Mouse (Mus musculus) embryonic facial prominence, embryonic 15.5 days (tissue): ENCODE measurements around the gene Vac14. TPM values are rescaled to one million over a fixed set of nuclear protein-coding genes. Genes with fewer than 3 reads are reported as not detected.

Experiments
- ATAC-seq: fragments of 200-750 bp; cut with Nextera tagmentation; 2 replicates; pipeline ENCODE4 v1.8.0; 2017; ENCODE audit warnings: low read depth, moderate TSS enrichment; ENCODE audit not compliant: insufficient number of reproducible peaks, low FRiP score, low TSS enrichment
- H3K27ac ChIP-seq: fragments of 300-500 bp; sonication (generic); replicated peaks from 2 replicates; pipeline ENCODE4 v1.5.1; 2015; ENCODE audit warnings: mild to moderate bottlenecking, inconsistent platforms
- H3K27me3 ChIP-seq: fragments of 300-500 bp; sonication (generic); 2 replicates; pipeline ENCODE4 v1.6.1; 2015; ENCODE audit warnings: inconsistent platforms
- H3K36me3 ChIP-seq: fragments of 300-500 bp; sonication (generic); 2 replicates; pipeline ENCODE4 v1.6.1; 2015; ENCODE audit warnings: mild to moderate bottlenecking, inconsistent platforms
- H3K4me1 ChIP-seq: fragments of 300-500 bp; sonication (generic); 2 replicates; pipeline ENCODE4 v1.6.1; 2015; ENCODE audit warnings: inconsistent platforms
- H3K4me2 ChIP-seq: fragments of 300-500 bp; sonication (generic); replicated peaks from 2 replicates; pipeline ENCODE4 v1.6.1; 2015; ENCODE audit warnings: mild to moderate bottlenecking, inconsistent platforms
- H3K4me3 ChIP-seq: fragments of 300-500 bp; sonication (generic); replicated peaks from 2 replicates; pipeline ENCODE4 v1.5.1; 2015; ENCODE audit warnings: mild to moderate bottlenecking, inconsistent platforms
- H3K9ac ChIP-seq: fragments of 300-500 bp; sonication (generic); 2 replicates; pipeline ENCODE4 v1.6.1; 2015; ENCODE audit warnings: inconsistent platforms
- H3K9me3 ChIP-seq: fragments of 300-500 bp; sonication (generic); replicated peaks from 2 replicates; pipeline ENCODE4 v1.6.1; 2016; ENCODE audit warnings: inconsistent platforms
- WGBS: fragments of 180-500 bp; shearing (Covaris S2); methylation state at CpG from one replicate; pipeline ENCODE4 v1.1.7; 2015; 5-methylcytosine and 5-hydroxymethylcytosine counted together
- polyA plus RNA-seq: library from polyadenylated mRNA; unstranded; fragments of >200 nt; fragmentation: Nextera tagmentation; extraction: Ambion mirVana; gene quantifications from 2 replicates; pipeline ENCODE4 v1.2.1, GENCODE M21; 2015

The Vac14 gene
- polyA plus RNA-seq, 1 experiment from 2014 or later: 18.6 TPM

DNA sequence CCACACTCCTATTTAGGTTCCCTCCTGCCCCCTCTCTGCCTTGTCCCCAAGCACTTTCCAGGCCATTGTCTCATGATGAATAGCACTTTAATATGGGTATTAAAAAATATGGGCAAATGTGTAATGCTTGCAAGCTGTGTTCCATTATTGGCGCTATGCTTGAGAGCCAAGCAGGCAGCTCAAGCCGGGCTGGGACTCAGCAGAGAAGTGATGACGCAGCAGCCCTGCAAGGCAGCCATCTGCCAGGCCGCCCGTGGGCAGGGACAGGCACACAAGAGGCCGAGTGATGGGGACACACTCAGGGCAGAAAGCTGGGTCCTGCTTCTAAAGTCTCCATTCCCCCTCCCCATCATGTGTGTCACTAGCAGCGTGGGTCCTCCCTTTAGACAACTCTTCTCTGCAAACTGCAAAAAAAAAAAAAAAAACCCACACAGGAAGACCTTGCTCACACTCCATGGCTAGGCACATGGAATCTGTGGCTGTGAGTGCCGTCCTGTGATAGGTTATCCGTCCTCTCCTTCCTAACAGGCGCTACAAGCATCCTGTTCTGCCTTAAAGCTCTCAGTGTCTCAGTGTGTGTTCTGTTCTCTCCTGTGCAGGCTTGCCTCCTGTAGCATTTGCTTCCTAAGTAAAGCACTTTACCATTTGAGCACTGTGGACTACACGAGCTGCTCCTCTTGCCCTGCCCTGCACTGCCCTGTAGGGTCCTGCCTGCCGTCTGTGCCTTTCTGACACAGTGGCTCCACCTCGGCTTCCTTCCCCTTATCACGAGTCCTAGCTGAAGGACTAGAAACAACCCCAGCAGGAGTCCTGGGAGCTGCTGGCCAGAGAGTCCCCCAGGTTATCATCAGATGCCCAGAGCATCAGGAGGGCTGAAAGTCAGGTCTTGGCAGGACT is 87.3 kb downstream of the Vac14 start:
- 0 out of 2 replicates have a peak, but pooled peaks have one; percentile 48 for ATAC-seq
- no peak overlapping the region for H3K9ac ChIP-seq

GRCm38 (mm10) chr8:110706288-110706870 is 88.0 kb downstream of the Vac14 start:
- H3K27me3 ChIP-seq: no peaks in the 10 kb centered on the region
- peak overlapping the region; percentile 82 for H3K27ac ChIP-seq
- H3K4me2 ChIP-seq: no peak overlapping the region
- 82% methylated on average over 3 of the region's 3 CpGs for WGBS
- H3K9ac ChIP-seq: no peak overlapping the region
- H3K4me1 ChIP-seq: peaks cover 83% of the 10 kb centered on the region
- H3K9me3 ChIP-seq: no peaks in the 10 kb centered on the region
- no peaks in the 10 kb centered on the region for H3K36me3 ChIP-seq
- no peak overlapping the region for H3K4me3 ChIP-seq
- ATAC-seq: no peak

More for the DNA sequence above, 87.3 kb downstream of the Vac14 start:
- H3K4me2 ChIP-seq: no peak overlapping the region
- no peaks in the 10 kb centered on the region for H3K36me3 ChIP-seq
- H3K4me1 ChIP-seq: peaks cover 78% of the 10 kb centered on the region
- no peak overlapping the region for H3K4me3 ChIP-seq
- no peaks in the 10 kb centered on the region for H3K9me3 ChIP-seq
- H3K27me3 ChIP-seq: no peaks in the 10 kb centered on the region
- WGBS: 39% methylated on average over 14 of the region's 14 CpGs
- peak overlapping the region; percentile 82 for H3K27ac ChIP-seq

GRCm38 (mm10) chr8:110708429-110708828 is 90.0 kb downstream of the Vac14 start:
- H3K27me3 ChIP-seq: no peaks in the 10 kb centered on the region
- peaks cover 13% of the 10 kb centered on the region; the same call in 1 of the 2 replicates for H3K36me3 ChIP-seq
- H3K4me1 ChIP-seq: peaks cover 81% of the 10 kb centered on the region
- H3K9me3 ChIP-seq: no peaks in the 10 kb centered on the region
- no peak for ATAC-seq
- no peak overlapping the region for H3K4me3 ChIP-seq
- 83% methylated on average over 11 of the region's 11 CpGs for WGBS
- no peak overlapping the region for H3K9ac ChIP-seq
- no peak overlapping the region for H3K4me2 ChIP-seq
- no peak overlapping the region for H3K27ac ChIP-seq

- no peak overlapping the region for H3K4me3 ChIP-seq
- no peak overlapping the region for H3K9ac ChIP-seq
- peaks cover 17% of the 10 kb centered on the region; the same call in 1 of the 2 replicates for H3K36me3 ChIP-seq
- H3K4me2 ChIP-seq: no peak overlapping the region
- 49% methylated on average over 3 of the region's 3 CpGs for WGBS
- peak overlapping the region; percentile 56 for H3K27ac ChIP-seq
- H3K9me3 ChIP-seq: no peaks in the 10 kb centered on the region
- peaks cover 79% of the 10 kb centered on the region for H3K4me1 ChIP-seq
- H3K27me3 ChIP-seq: no peaks in the 10 kb centered on the region
- ATAC-seq: no peak
Measured at GRCm38 (mm10) chr8:110710593-110710992, 92.2 kb downstream of the Vac14 start.

- Histone ChIP-seq H3K27ac (peak overlapping the region; percentile 56), H3K4me1 (peaks cover 79% of the 10 kb centered on the region), H3K9me3 (no peaks in the 10 kb centered on the region), H3K27me3 (no peaks in the 10 kb centered on the region), H3K4me3 (no peak overlapping the region), H3K9ac (no peak overlapping the region), H3K4me2 (no peak overlapping the region), H3K36me3 (peaks cover 17% of the 10 kb centered on the region; the same call in 1 of the 2 replicates)
- 69% methylated on average over 13 of the region's 13 CpGs for WGBS
- ATAC-seq: peak; percentile 26
Measured at GRCm38 (mm10) chr8:110711271-110711934, 93.0 kb downstream of the Vac14 start.

DNA sequence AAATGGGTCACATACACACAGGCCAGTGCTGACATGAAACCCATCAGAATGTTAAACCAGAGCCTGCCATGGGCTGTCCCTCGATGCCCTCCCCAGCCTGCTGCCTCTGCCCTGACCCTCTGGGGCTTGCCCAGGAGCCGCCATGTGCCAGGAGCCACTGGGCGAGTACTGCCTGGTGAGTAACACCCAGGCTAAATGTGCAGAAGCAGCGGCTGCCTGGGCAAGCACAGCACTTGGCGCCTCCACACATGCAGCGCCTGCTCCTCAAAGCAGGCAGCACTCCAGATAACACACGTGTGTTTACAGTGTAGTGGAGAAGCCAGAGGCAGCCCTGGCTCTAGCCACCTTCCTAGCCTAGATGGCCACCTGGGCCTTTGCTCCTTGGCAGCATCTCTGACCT is 94.7 kb downstream of the Vac14 start:
- 73% methylated on average over 7 of the region's 7 CpGs for WGBS
- no peak for ATAC-seq
- H3K9me3 ChIP-seq: no peaks in the 10 kb centered on the region
- H3K9ac ChIP-seq: no peak overlapping the region
- H3K4me3 ChIP-seq: no peak overlapping the region
- peak overlapping the region; percentile 52 for H3K27ac ChIP-seq
- H3K4me2 ChIP-seq: no peak overlapping the region
- peaks cover 17% of the 10 kb centered on the region; the same call in 1 of the 2 replicates for H3K36me3 ChIP-seq
- H3K4me1 ChIP-seq: peaks cover 88% of the 10 kb centered on the region
- H3K27me3 ChIP-seq: no peaks in the 10 kb centered on the region

GRCm38 (mm10) chr8:110714827-110715519 is 96.6 kb downstream of the Vac14 start:
- peak overlapping the region; percentile 92 for H3K27ac ChIP-seq
- peaks cover 95% of the 10 kb centered on the region for H3K4me1 ChIP-seq
- no peaks in the 10 kb centered on the region for H3K27me3 ChIP-seq
- H3K9ac ChIP-seq: 0 out of 2 replicates have a peak overlapping the region, but pooled peaks have one; percentile 1
- no peak overlapping the region for H3K4me2 ChIP-seq
- peaks cover 17% of the 10 kb centered on the region; the same call in 1 of the 2 replicates for H3K36me3 ChIP-seq
- ATAC-seq: no peak
- H3K9me3 ChIP-seq: no peaks in the 10 kb centered on the region
- 58% methylated on average over 15 of the region's 15 CpGs for WGBS
- no peak overlapping the region for H3K4me3 ChIP-seq

DNA sequence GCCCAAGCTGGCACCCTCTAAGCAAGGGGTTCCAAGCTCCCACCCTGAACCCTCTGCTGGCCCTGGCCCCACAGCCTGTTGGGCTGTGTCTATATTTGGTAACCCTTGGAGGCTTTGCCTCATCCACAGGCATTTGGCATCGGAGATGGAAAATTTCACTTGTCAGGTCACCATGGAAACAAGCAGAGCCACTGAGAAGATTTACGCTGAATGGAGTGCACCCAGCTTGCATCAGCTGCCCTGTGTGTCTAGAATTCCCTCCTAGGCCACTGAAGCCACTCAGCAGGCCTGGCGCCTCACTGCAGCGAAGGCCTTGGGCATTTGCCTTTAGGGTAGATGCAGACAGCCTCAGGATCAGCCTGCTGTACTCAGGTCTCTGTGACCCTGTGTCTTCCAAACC is 97.7 kb downstream of the Vac14 start:
- H3K4me1 ChIP-seq: peaks cover 95% of the 10 kb centered on the region
- H3K9me3 ChIP-seq: no peaks in the 10 kb centered on the region
- WGBS: 31% methylated on average over 4 of the region's 4 CpGs
- H3K4me3 ChIP-seq: no peak overlapping the region
- no peaks in the 10 kb centered on the region for H3K27me3 ChIP-seq
- no peak overlapping the region for H3K9ac ChIP-seq
- 0 out of 2 replicates have a peak overlapping the region, but pooled peaks have one; percentile 10 for H3K4me2 ChIP-seq
- H3K27ac ChIP-seq: peak overlapping the region; percentile 92
- H3K36me3 ChIP-seq: peaks cover 17% of the 10 kb centered on the region; the same call in 1 of the 2 replicates
- peak; percentile 74 for ATAC-seq

DNA sequence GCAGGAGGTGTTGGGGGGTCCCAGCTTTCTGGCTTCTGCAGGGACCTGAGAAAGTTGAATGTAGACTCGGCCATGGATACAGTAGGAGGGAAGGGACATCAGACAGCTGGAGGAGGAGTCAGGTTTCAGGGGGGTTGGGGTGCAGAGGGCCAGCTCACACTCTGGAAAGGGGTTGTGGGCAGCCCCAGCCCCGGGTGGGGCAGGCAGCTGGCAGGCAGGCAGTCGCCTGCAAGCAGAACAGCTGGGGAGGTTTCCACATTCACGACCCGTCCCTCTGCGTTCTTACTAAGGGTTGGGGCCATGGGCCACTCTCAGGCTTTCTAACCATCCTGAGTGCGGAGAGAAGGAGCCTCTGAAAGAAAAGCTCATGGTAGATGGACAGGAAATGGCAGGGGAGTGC is 98.7 kb downstream of the Vac14 start:
- no peaks in the 10 kb centered on the region for H3K9me3 ChIP-seq
- no peak for ATAC-seq
- no peak overlapping the region for H3K4me3 ChIP-seq
- H3K27me3 ChIP-seq: no peaks in the 10 kb centered on the region
- no peak overlapping the region for H3K9ac ChIP-seq
- H3K4me1 ChIP-seq: peaks cover 87% of the 10 kb centered on the region
- peak overlapping the region; percentile 92 for H3K27ac ChIP-seq
- WGBS: 29% methylated on average over 7 of the region's 7 CpGs
- peaks cover 10% of the 10 kb centered on the region; the same call in 1 of the 2 replicates for H3K36me3 ChIP-seq
- H3K4me2 ChIP-seq: no peak overlapping the region

- Histone ChIP-seq H3K36me3 (peaks cover 4% of the 10 kb centered on the region; the same call in 1 of the 2 replicates), H3K9ac (no peak overlapping the region), H3K4me3 (no peak overlapping the region), H3K27ac (peak overlapping the region; percentile 95), H3K4me1 (peaks cover 87% of the 10 kb centered on the region), H3K4me2 (no peak overlapping the region), H3K27me3 (no peaks in the 10 kb centered on the region), H3K9me3 (no peaks in the 10 kb centered on the region)
- no peak for ATAC-seq
- 83% methylated on average over 8 of the region's 8 CpGs for WGBS
Measured at GRCm38 (mm10) chr8:110718209-110718968, 100.0 kb downstream of the Vac14 start.
